Mouse (Mus musculus) megakaryocyte, embryonic 14.5 days (primary cell): ENCODE measurements around the gene Cdc123. TPM values are rescaled to one million over a fixed set of nuclear protein-coding genes. Genes with fewer than 3 reads are reported as not detected.

Experiments
- H3K27me3 ChIP-seq: replicated peaks from 2 replicates; pipeline ENCODE3; 2012; ENCODE audit warnings: inconsistent platforms
- H3K36me3 ChIP-seq: replicated peaks from 2 replicates; pipeline ENCODE3; 2012; ENCODE audit warnings: low read length, inconsistent platforms, mixed read lengths
- H3K4me1 ChIP-seq: 2 replicates; pipeline ENCODE4 v1.6.1; 2012; ENCODE audit warnings: inconsistent platforms
- H3K4me3 ChIP-seq: replicated peaks from 2 replicates; pipeline ENCODE3; 2012; ENCODE audit warnings: moderate library complexity, mild to moderate bottlenecking, inconsistent platforms
- H3K9me3 ChIP-seq: 2 replicates; pipeline ENCODE4 v1.6.1; 2012; ENCODE audit warnings: inconsistent platforms
- FLI1 ChIP-seq: IDR thresholded peaks from 2 replicates; pipeline ENCODE4 v1.6.1; 2012; ENCODE audit warnings: low read length, inconsistent platforms, mixed read lengths
- GATA1 ChIP-seq: IDR thresholded peaks from 3 replicates; pipeline ENCODE4 v1.6.1; 2012; ENCODE audit warnings: mixed read lengths, low read length, inconsistent platforms, borderline replicate concordance
- polyA plus RNA-seq: library from polyadenylated mRNA; stranded (reverse); fragments of >175 nt; gene quantifications from 2 replicates; pipeline ENCODE4 v1.2.3, GENCODE M21; 2012; ENCODE audit warnings: low replicate concordance; ENCODE audit not compliant: insufficient read depth

The Cdc123 gene
- polyA plus RNA-seq, 1 experiment, result 129 TPM

DNA sequence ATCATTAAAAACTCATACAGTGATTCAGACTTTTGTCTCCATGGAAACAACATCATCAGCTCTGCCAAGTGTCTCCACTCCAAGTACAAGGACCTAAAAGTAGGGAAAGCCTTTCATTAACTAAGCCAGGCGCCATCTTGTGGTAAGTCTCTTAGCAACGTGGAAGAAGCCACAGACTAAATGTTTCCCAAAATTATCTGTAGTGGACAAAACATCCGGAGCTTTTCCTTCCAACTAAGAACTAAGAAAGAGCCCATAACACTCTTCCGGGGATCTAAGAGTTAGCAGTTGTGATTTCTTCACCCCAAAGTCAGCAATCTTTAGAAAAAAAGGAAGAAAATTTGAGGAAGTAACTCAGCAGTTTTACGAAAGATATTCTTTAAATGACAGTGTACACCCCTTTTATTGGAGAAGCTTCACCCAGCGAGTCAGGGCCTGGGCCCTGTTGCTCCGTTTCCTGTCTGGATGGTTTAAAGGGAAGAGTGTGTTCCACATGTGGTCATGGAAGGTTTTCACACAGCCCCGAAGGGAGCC is 74.2 kb downstream of the Cdc123 start:
- TF ChIP-seq GATA1 (no peak), FLI1 (no peak)
- Histone ChIP-seq H3K27me3 (peaks cover 11% of the 10 kb centered on the region), H3K4me1 (peaks cover 18% of the 10 kb centered on the region), H3K4me3 (no peak overlapping the region), H3K9me3 (peaks cover 12% of the 10 kb centered on the region), H3K36me3 (no peaks in the 10 kb centered on the region)

DNA sequence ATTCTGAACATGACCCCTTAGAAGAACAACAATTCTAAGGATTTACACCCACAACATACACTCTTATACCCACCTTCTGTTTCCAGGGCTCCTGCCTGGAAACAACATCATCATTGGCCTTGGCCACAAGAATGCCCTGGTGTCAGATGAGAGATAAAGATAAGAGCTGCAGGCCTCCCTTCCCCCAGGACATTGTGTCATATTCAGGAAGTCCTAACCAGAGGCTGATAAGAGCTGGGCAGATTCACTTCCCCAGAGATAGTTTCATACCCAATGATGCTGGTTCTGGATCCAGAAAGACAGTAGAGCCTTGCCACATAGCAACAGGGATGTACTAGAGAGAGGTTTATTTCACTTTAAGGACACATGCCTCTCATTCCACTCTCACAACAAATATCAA is 75.3 kb downstream of the Cdc123 start:
- TF ChIP-seq GATA1 (no peak), FLI1 (no peak)

DNA sequence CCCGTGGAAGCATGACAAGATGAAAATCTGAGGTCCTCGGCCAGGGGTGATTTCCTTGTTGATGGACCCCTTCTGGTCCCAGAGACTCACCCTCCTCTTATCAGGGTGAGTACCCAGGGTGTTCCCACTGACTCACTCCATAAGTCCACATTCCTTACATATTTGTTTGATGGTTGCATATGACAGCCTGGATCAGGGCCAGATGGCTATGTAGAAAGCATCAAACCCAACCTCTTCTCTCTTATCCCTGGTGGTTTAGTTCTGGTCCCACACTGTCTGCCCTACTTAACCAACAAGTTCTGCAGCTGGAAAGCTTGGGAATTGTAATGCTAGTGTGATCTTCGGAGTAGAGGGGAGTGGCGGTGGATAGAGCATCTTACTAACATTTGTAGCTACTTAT is 76.0 kb downstream of the Cdc123 start:
- TF ChIP-seq GATA1, result no peak
- no peak for TF ChIP-seq FLI1
- H3K27me3 ChIP-seq, result peaks cover 9% of the 10 kb centered on the region
- H3K9me3 ChIP-seq, result peaks cover 2% of the 10 kb centered on the region; the same call in 1 of the 2 replicates
- peaks cover 18% of the 10 kb centered on the region for H3K4me1 ChIP-seq
- no peak overlapping the region for H3K4me3 ChIP-seq
- H3K36me3 ChIP-seq, result no peaks in the 10 kb centered on the region

More for the DNA sequence above, 75.3 kb downstream of the Cdc123 start:
- H3K27me3 ChIP-seq, result peaks cover 11% of the 10 kb centered on the region
- H3K9me3 ChIP-seq, result peaks cover 9% of the 10 kb centered on the region
- H3K36me3 ChIP-seq, result no peaks in the 10 kb centered on the region
- H3K4me3 ChIP-seq, result no peak overlapping the region
- H3K4me1 ChIP-seq, result peaks cover 18% of the 10 kb centered on the region

DNA sequence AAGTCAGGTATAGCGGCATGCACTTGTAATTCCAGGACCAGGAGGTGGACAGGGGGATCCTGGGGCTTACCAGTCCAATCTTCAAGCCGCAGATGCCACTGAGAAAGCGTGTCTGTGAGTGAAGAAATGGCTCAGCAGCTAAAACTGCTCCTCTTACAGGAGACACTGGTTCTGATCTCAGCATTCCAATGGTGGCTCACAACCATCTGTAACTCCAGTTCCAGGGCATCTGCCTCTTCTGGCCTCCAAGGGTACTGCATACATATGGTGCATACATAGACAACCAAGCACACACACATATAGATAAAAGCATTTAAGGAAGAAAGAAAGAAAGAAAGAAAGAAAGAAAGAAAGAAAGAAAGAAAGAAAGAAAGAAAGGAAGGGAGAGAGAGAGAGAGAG is 82.9 kb downstream of the Cdc123 start:
- H3K4me1 ChIP-seq, result no peaks in the 10 kb centered on the region
- H3K36me3 ChIP-seq, result no peaks in the 10 kb centered on the region
- TF ChIP-seq GATA1 (no peak), FLI1 (no peak)
- peaks cover 9% of the 10 kb centered on the region for H3K9me3 ChIP-seq
- no peak overlapping the region for H3K4me3 ChIP-seq
- no peaks in the 10 kb centered on the region for H3K27me3 ChIP-seq

DNA sequence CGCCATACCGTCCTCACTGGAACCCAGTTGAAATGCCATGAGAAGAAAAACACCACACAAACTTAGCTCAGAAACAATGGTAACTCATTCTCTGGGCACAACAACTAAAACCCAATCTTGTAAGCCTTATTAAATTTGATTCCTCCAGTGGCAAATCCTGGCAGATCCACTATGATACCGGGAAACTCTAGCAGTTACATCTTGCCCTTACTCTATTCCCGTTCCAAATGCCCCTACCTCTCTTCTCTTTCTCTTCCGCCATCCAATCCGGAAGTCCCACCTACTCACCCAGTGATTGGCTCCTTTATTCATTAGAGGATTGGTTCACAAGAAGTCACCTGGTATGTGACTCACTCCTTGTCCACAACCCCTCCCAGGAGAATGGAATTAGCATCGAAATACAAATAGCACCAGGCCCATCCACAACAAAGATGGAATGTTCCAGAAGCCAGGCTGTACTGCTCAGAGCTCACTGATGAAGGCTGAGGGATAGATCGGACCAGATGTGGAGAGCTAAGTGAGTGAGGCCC is 84.4 kb downstream of the Cdc123 start:
- TF ChIP-seq FLI1 (no peak), GATA1 (no peak)
- no peaks in the 10 kb centered on the region for H3K4me1 ChIP-seq
- H3K27me3 ChIP-seq, result no peaks in the 10 kb centered on the region
- no peaks in the 10 kb centered on the region for H3K36me3 ChIP-seq
- peaks cover 9% of the 10 kb centered on the region for H3K9me3 ChIP-seq
- no peak overlapping the region for H3K4me3 ChIP-seq

DNA sequence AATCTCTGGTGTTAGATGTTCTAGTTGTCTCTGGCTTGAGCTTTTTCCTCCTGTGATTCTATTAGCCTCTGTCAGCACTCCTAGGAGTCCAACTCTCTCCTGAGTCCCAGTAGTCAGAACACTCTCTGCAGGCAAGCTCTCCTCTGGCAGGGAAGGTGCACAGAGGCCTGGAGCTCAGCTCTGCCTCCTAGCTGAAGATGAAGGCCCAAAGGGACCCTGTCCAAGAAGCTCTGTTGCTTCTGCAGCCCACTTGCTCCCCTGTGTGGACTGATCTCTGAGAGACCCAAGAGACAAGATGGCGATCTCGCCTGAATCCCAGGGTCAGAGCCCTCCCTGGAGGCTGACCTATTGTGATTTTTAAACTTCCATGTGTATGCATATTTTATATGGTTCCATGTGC is 86.4 kb downstream of the Cdc123 start:
- Histone ChIP-seq H3K36me3 (no peaks in the 10 kb centered on the region), H3K27me3 (no peaks in the 10 kb centered on the region), H3K9me3 (peaks cover 9% of the 10 kb centered on the region), H3K4me3 (no peak overlapping the region), H3K4me1 (no peaks in the 10 kb centered on the region)
- TF ChIP-seq FLI1 (no peak), GATA1 (no peak)

DNA sequence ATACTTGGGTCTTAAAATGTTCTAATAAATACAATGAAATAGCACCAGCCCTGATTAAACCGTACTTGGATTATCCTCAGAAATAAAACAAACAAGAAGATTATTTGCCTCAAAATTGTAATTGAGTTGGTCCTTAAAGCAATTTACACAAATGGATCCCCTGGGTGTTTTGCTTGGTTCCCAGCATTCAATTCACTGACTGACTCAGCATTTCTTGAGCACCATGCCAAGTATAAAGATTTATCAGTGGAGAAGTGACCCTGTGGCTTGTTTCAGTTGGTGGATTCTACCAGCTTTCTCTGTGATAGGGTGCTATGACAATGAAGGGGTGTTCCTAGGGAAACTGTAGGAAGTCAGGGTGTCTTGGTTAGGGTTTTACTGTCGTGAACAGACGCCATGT is 94.1 kb downstream of the Cdc123 start:
- Histone ChIP-seq H3K27me3 (no peaks in the 10 kb centered on the region), H3K36me3 (no peaks in the 10 kb centered on the region), H3K4me3 (no peak overlapping the region), H3K9me3 (0 out of 2 replicates have a peak, but pooled peaks cover 8% of the 10 kb centered on the region), H3K4me1 (no peaks in the 10 kb centered on the region)
- TF ChIP-seq FLI1 (no peak), GATA1 (no peak)

DNA sequence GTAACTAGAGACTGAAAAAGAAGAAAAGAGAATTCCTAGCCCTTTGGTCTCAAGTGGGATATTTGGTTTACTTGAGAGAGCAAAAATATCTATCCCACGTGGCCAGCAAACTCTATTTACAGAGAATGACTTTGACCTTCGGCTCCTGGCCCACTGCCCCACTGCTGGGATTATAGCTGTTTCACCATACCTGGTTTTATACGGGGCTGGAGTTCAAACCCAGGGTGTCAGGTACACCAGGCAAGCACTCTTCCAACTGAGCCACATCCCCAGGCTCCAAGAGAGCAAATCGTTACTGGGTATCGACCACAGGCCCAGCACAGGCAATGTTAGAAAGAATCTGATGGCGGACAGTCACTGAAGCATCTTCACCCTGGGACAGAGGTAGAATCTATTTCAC is 95.8 kb downstream of the Cdc123 start:
- no peaks in the 10 kb centered on the region for H3K27me3 ChIP-seq
- H3K9me3 ChIP-seq, result 0 out of 2 replicates have a peak, but pooled peaks cover 8% of the 10 kb centered on the region
- no peak for TF ChIP-seq GATA1
- no peak for TF ChIP-seq FLI1
- no peak overlapping the region for H3K4me3 ChIP-seq
- no peaks in the 10 kb centered on the region for H3K36me3 ChIP-seq
- H3K4me1 ChIP-seq, result no peaks in the 10 kb centered on the region

DNA sequence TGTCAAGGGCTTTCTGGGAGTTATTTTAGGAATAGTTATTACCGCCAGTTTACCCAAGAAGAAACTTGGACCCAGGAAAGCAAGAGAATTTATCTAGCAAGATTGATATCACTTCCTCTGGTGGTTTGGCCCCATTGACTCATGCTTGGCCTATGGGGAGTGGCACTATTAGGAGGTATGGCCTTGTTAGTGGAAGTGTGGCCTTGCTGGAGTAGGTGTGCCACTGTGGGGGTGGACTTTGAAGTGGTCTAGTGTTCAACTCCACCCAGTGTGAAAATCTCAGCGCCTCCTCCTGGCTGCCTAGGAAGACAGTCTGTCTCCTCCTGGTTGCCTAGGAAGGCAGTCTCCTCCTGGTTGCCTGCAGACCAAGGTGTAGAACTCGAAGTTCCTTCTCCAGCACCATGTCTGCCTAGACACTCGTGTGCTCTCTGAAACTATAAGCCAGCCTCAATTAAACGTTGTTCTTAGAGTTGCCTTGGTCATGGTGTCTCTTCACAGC is 97.4 kb downstream of the Cdc123 start:
- no peaks in the 10 kb centered on the region for H3K27me3 ChIP-seq
- TF ChIP-seq GATA1 (no peak), FLI1 (no peak)

DNA sequence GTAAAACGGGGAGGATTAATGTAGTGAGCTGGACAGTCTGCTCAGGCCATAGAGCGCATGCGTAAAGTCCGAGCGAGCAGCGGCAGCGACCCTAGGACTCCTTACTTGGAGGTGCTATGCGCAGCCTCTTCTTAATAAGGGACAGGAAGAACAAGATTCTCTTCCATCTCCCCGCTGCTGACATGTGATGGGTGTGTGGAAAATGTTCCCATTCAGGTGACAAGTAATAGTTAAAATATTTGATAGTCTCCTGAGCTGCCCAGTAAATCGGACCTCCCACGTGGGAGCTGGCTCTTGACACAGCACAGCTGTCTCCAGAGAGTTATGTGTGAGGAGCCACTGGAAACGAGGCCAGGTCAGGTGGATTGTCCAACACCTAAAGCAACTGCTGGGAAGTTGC is 98.4 kb downstream of the Cdc123 start:
- TF ChIP-seq GATA1 (no peak), FLI1 (no peak)

More for the DNA sequence above, 97.4 kb downstream of the Cdc123 start:
- Histone ChIP-seq H3K36me3 (no peaks in the 10 kb centered on the region), H3K4me3 (no peak overlapping the region), H3K4me1 (no peaks in the 10 kb centered on the region), H3K9me3 (peaks cover 20% of the 10 kb centered on the region)

More for the DNA sequence above, 98.4 kb downstream of the Cdc123 start:
- Histone ChIP-seq H3K27me3 (no peaks in the 10 kb centered on the region), H3K4me3 (no peak overlapping the region), H3K9me3 (peaks cover 22% of the 10 kb centered on the region), H3K36me3 (no peaks in the 10 kb centered on the region), H3K4me1 (no peaks in the 10 kb centered on the region)

Other genes with a start within 250 kb of the Cdc123 start
- gene Camk1d, start 130.6 kb downstream of the Cdc123 start, polyA plus RNA-seq, result 0.28 TPM in 1 of 2 replicates, not detected in the other
- 1.5 and 16.9 TPM in 2 replicates for gene Nudt5, start 145 bp downstream of the Cdc123 start, polyA plus RNA-seq
- not detected in 2 replicates for gene Gm13199, start 17.8 kb upstream of the Cdc123 start, polyA plus RNA-seq
- gene Sec61a2, start 50.3 kb upstream of the Cdc123 start, polyA plus RNA-seq, result 0.56 TPM in 1 of 2 replicates, not detected in the other
- not detected in 2 replicates for gene Dhtkd1, start 97.6 kb upstream of the Cdc123 start, polyA plus RNA-seq
- gene Upf2, start 106.3 kb upstream of the Cdc123 start, polyA plus RNA-seq, result 1.6 and 2.7 TPM in 2 replicates